Mouse (Mus musculus) forebrain, embryonic 11.5 days (tissue): Measurements from ENCODE around the gene Frmd8. TPM values are rescaled to one million over a fixed set of nuclear protein-coding genes. Genes with fewer than 3 reads are reported as not detected.

Experiments
- ATAC-seq: fragments of 200-750 bp; cut with Nextera tagmentation; replicated peaks from 2 replicates; pipeline ENCODE4 v1.8.0; 2017; ENCODE audit warnings: moderate TSS enrichment; ENCODE audit not compliant: low FRiP score
- DNase-seq: peaks from one replicate; pipeline ENCODE4 v3.0.0-alpha.2; 2017; ENCODE audit warnings: low spot score
- H3K27ac ChIP-seq: fragments of 300-500 bp; sonication (generic); 2 replicates; pipeline ENCODE4 v1.5.1; 2014; ENCODE audit warnings: low read depth, low read length
- H3K27me3 ChIP-seq: fragments of 300-500 bp; sonication (generic); 2 replicates; pipeline ENCODE4 v1.6.1; 2014; ENCODE audit warnings: mild to moderate bottlenecking, low read length, mixed read lengths; ENCODE audit not compliant: control insufficient read depth, insufficient read depth
- H3K36me3 ChIP-seq: fragments of 300-500 bp; sonication (generic); 2 replicates; pipeline ENCODE4 v1.6.1; 2014; ENCODE audit warnings: mild to moderate bottlenecking, low read length, moderate library complexity, mixed read lengths; ENCODE audit not compliant: control insufficient read depth, insufficient read depth
- H3K4me1 ChIP-seq: fragments of 300-500 bp; sonication (generic); replicated peaks from 2 replicates; pipeline ENCODE4 v1.6.1; 2014; ENCODE audit warnings: low read length, mixed read lengths; ENCODE audit not compliant: control insufficient read depth, insufficient read depth
- H3K4me2 ChIP-seq: fragments of 300-500 bp; sonication (generic); 2 replicates; pipeline ENCODE4 v1.6.1; 2014; ENCODE audit warnings: low read depth, mild to moderate bottlenecking, low read length, moderate library complexity, mixed read lengths; ENCODE audit not compliant: severe bottlenecking
- H3K4me3 ChIP-seq: fragments of 300-500 bp; sonication (generic); 2 replicates; pipeline ENCODE4 v1.5.1; 2014; ENCODE audit warnings: low read depth, low read length
- H3K9ac ChIP-seq: fragments of 300-500 bp; sonication (generic); 2 replicates; pipeline ENCODE4 v1.6.1; 2014; ENCODE audit warnings: low read length
- H3K9me3 ChIP-seq: fragments of 300-500 bp; sonication (generic); 2 replicates; pipeline ENCODE4 v1.6.1; 2016; ENCODE audit warnings: low read length, mixed read lengths; ENCODE audit not compliant: control insufficient read depth
- WGBS: fragments of 180-500 bp; shearing (Covaris S2); extraction: QIAGEN DNeasy Blood & Tissue Kit; methylation state at CpG from one replicate; pipeline ENCODE4 v1.1.7; 2014; 5-methylcytosine and 5-hydroxymethylcytosine counted together
- polyA plus RNA-seq: library from polyadenylated mRNA; unstranded; fragments of >200 nt; fragmentation: Nextera tagmentation; extraction: Ambion mirVana; gene quantifications from 2 replicates; pipeline ENCODE4 v1.2.1, GENCODE M21; 2014

The Frmd8 gene
- polyA plus RNA-seq, 1 experiment from 2014 or later, result 24.5 TPM

DNA sequence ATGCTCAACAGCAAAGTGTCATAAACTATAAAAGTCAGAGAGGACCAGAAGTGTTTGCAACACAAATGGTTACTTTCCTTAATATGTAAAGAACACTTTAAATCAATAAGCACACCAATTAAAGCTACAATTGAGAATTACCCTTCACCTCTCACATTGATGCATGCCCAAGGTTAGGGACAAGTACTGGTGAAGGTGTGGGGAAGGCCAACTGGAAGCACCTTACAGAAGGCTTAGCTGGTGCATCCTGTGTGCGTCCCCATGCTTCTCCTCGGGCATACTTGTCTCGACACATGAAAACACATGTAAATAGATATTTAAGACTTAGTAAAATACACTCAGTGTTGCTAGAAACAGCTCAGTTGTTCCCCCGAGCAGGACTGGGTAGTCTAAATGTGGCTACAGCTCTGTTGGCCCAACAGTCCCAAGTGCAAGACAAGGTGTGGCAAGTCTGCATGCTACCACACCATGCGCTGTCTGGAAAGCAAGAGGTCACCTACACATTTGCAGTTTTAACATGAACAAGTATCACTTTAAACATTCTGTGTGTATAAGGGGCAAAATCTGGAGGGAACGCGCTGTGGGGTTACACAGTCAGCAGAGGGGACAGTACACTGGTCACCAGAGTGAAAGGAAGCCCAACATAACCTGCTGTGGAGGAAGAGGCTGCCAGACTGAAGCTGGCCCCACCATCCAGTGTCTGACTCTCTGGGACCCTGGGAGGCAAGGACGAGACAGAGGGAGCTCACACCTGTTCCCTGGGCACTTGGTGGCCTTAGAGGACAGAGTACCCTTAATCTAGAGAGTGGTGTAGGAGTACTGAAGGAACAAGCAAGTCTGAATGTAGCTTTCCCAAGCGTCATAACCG, 39.8 kb downstream of the Frmd8 start:
- Histone ChIP-seq H3K27me3 (no peaks in the 10 kb centered on the region), H3K36me3 (no peaks in the 10 kb centered on the region), H3K4me3 (no peak overlapping the region), H3K4me2 (no peak overlapping the region), H3K9ac (no peak overlapping the region), H3K9me3 (no peaks in the 10 kb centered on the region), H3K27ac (no peak overlapping the region), H3K4me1 (0 out of 2 replicates have a peak, but pooled peaks cover 2% of the 10 kb centered on the region)
- no peak for DNase-seq
- 88% methylated on average over 10 of the region's 10 CpGs for WGBS
- ATAC-seq, result no peak

DNA sequence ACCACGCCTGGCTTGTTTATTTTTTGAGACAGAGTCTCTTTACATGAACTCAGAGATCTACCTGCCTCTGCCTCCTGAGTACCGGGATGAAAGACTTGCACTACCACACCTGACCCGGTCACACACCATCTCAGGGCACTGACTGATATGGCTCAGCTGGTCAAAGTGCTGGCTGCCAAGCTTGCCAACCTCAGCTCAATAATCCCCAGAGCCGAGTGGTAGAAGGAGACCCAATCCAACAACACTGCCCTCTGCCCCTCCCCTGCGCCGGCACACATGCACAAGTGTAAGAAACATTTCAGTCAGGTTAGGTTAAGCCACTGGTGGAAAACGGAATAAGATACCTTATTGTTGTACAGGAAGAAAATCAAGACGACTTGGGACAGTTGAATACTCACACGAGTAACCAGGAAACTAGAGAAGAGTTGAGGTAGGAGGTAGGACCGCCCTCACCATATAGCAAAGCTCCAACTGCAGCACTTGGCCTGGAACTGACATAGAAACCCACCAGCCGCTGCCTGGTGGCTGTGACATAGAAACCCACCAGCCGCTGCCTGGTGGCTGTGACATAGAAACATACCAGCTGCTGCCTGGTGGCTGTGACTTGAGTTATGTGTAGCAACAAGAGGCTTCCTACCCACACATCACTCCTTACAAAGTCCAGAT, 40.7 kb downstream of the Frmd8 start:
- no peak overlapping the region for H3K4me3 ChIP-seq
- H3K9ac ChIP-seq, result no peak overlapping the region
- no peaks in the 10 kb centered on the region for H3K9me3 ChIP-seq
- DNase-seq (no peak), ATAC-seq (no peak)
- H3K4me2 ChIP-seq, result no peak overlapping the region
- 94% methylated on average over 12 of the region's 12 CpGs for WGBS
- H3K36me3 ChIP-seq, result no peaks in the 10 kb centered on the region
- H3K27me3 ChIP-seq, result no peaks in the 10 kb centered on the region
- no peak overlapping the region for H3K27ac ChIP-seq
- H3K4me1 ChIP-seq, result 0 out of 2 replicates have a peak, but pooled peaks cover 2% of the 10 kb centered on the region

DNA sequence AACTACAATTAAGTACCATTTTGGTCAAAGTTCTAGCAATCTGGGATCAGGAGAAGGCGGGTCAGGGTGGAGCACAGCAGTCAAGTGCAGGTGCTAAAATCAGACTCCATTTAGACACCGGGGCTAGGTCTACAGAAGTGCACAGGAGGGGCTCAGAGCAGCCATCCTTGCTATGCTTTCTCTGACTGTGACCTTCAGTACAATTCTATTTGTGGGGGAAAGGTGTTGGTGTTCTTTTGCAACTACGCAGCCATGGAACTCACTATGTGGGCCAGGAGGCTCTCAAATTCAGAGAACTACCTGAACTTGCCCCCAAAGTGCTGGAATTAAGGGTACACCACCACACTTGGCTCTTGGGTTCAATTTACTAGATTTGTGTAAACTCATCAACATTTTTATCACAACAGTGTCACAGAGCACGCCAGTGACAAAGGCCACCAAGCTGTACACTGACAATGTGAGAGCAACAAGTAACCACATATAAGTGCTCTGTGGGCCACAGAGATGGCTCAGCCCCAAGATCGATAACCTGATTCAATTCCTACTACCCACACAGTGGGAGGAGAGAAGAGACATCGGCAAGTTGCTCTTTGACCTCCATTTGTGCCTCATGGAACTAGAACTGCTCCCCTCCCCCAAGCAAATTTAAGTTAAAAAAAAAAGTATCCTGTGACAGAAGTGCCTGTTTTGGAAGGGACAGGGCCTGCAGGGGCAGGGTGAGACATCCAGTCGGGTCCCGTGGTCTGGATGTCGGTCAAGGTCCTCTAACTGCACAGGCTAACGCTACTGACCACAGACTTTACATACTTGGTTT, 41.6 kb downstream of the Frmd8 start:
- WGBS, result 93% methylated on average over 10 of the region's 10 CpGs
- DNase-seq, result no peak

DNA sequence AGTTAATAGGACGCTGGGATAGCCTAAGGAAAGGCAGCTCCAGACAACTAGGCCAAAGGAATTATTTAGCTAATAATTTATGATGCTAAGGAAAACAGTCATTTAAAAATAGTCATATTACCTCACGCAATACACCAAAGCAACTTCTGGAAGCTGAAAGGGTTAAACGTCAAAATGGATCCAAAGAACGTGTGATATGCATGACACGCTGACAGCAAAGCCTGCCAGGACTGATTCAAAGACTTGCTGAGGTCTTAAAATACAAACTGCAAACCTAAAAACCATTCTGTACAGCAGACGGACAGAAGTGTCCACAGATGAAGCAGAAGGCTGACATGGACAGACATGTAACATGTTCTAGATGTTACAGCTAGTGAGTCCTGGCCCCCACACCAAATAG, 42.7 kb downstream of the Frmd8 start:
- H3K27me3 ChIP-seq, result no peaks in the 10 kb centered on the region
- H3K4me1 ChIP-seq, result 0 out of 2 replicates have a peak, but pooled peaks cover 2% of the 10 kb centered on the region
- ATAC-seq (no peak), DNase-seq (no peak)
- no peaks in the 10 kb centered on the region for H3K36me3 ChIP-seq
- H3K9me3 ChIP-seq, result no peaks in the 10 kb centered on the region
- no peak overlapping the region for H3K9ac ChIP-seq
- no peak overlapping the region for H3K27ac ChIP-seq
- H3K4me2 ChIP-seq, result no peak overlapping the region
- whole genome bisulfite sequencing, result 84% methylated on average over 6 of the region's 6 CpGs
- H3K4me3 ChIP-seq, result no peak overlapping the region

More for the DNA sequence above, 41.6 kb downstream of the Frmd8 start:
- Histone ChIP-seq H3K4me2 (no peak overlapping the region), H3K9me3 (no peaks in the 10 kb centered on the region), H3K4me3 (no peak overlapping the region), H3K9ac (no peak overlapping the region), H3K4me1 (0 out of 2 replicates have a peak, but pooled peaks cover 2% of the 10 kb centered on the region), H3K36me3 (no peaks in the 10 kb centered on the region), H3K27me3 (no peaks in the 10 kb centered on the region), H3K27ac (no peak overlapping the region)
- no peak for ATAC-seq

DNA sequence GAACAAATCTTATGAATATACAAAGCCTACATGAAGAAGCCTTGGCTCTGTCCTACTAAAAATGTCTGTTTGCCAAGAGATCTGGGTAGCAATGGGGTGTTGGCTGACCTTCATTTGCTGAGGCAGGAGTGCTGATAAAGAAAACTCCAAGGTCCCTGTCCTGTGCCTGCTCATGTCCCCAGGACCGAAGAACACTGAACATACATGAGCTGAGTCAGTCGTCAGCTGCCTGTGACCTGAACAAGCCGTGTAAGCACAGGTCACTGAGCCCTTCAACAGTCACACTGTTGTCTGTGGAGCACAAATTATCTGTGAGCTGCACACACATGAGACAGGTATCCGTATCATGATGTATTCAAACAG, 43.1 kb downstream of the Frmd8 start:
- no peak for ATAC-seq
- WGBS, result 94% methylated on average over 4 of the region's 4 CpGs

DNA sequence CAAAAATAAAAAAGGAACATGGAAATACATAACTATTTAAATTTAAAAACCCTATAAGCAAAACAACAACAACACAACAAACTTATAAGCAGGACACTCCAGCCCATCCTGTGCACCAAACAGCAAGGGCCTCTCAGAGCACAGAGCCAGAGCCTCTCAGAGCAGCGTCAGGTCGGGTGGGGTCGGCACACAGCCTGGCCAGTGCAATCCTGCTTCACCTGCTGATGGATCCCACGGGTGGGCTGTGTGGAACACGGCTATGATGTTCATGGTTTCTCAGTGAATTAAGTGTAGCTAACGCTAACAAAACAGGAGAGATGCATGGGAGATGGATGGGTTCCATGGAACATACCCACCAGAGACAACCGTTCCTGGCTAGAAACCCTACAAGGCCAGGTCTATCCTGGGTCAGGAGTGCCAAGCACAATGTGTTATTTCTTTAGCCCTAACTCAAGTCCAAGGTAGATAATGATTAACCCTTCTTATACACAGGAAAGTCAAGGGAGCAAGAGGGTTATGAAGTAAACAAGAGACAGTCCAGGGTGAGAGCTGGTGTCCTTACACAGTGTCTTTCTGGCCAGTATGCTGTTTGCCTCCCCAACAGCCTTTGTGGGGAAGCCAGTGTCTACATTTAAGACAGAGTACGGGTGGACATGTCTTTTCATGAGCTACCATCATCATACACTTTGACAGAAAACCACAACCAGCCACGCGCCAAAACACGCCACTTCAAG, 43.7 kb downstream of the Frmd8 start:
- no peak overlapping the region for H3K4me3 ChIP-seq
- ATAC-seq, result no peak
- 93% methylated on average over 11 of the region's 11 CpGs for WGBS

More for the DNA sequence above, 43.1 kb downstream of the Frmd8 start:
- no peak overlapping the region for H3K4me3 ChIP-seq
- H3K27ac ChIP-seq, result no peak overlapping the region
- no peaks in the 10 kb centered on the region for H3K27me3 ChIP-seq
- no peak overlapping the region for H3K9ac ChIP-seq
- 0 out of 2 replicates have a peak, but pooled peaks cover under 1% of the 10 kb centered on the region for H3K4me1 ChIP-seq
- H3K4me2 ChIP-seq, result no peak overlapping the region
- no peak for DNase-seq
- no peaks in the 10 kb centered on the region for H3K9me3 ChIP-seq
- H3K36me3 ChIP-seq, result no peaks in the 10 kb centered on the region

DNA sequence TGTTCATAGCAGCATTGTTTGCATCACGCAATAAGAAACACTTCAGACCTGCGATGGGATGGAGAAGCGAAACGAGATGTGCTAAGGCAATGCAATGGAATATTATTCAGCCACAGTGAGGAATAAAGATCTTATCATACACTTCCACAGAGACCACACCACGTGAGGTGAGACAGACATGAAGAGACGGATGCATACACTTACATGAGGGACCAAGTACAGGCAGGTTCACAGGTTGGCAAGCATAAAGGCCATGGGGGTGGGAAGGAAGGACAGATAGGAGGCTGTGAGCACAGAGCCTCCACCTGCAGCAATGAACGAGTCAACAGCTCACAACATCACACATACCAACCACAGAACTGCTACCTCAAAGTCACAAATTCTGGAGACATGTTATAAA, 44.3 kb downstream of the Frmd8 start:
- H3K4me2 ChIP-seq, result no peak overlapping the region
- H3K36me3 ChIP-seq, result no peaks in the 10 kb centered on the region
- no peak overlapping the region for H3K4me3 ChIP-seq
- no peak for ATAC-seq
- DNase-seq, result no peak
- no peaks in the 10 kb centered on the region for H3K9me3 ChIP-seq
- no peaks in the 10 kb centered on the region for H3K27me3 ChIP-seq
- H3K9ac ChIP-seq, result no peak overlapping the region
- no peak overlapping the region for H3K27ac ChIP-seq
- 90% methylated on average over 7 of the region's 7 CpGs for WGBS
- no peaks in the 10 kb centered on the region for H3K4me1 ChIP-seq

More for the DNA sequence above, 43.7 kb downstream of the Frmd8 start:
- Histone ChIP-seq H3K4me2 (no peak overlapping the region), H3K4me1 (no peaks in the 10 kb centered on the region), H3K27ac (no peak overlapping the region), H3K9me3 (no peaks in the 10 kb centered on the region), H3K27me3 (no peaks in the 10 kb centered on the region), H3K36me3 (no peaks in the 10 kb centered on the region), H3K9ac (no peak overlapping the region)
- no peak for DNase-seq
